Mouse (Mus musculus) stomach, postnatal 0 days (tissue): Measurements from ENCODE around the gene Iars. TPM values are rescaled to one million over a fixed set of nuclear protein-coding genes. Genes with fewer than 3 reads are reported as not detected.

Experiments
- ATAC-seq: fragments of 200-750 bp; cut with Nextera tagmentation; 2 replicates; pipeline ENCODE4 v1.8.0; 2017; ENCODE audit not compliant: low FRiP score, low TSS enrichment
- DNase-seq: peaks from one replicate; pipeline ENCODE4 v3.0.0-alpha.2; 2016; ENCODE audit warnings: low spot score
- H3K27ac ChIP-seq: fragments of 300-500 bp; sonication (generic); replicated peaks from 2 replicates; pipeline ENCODE4 v1.5.1; 2014; ENCODE audit warnings: mild to moderate bottlenecking, control low read depth
- H3K27me3 ChIP-seq: fragments of 300-500 bp; sonication (generic); 2 replicates; pipeline ENCODE4 v1.6.1; 2014; ENCODE audit warnings: low read length; ENCODE audit not compliant: control insufficient read depth, insufficient read depth
- H3K36me3 ChIP-seq: fragments of 300-500 bp; sonication (generic); 2 replicates; pipeline ENCODE4 v1.6.1; 2014; ENCODE audit warnings: low read length, mixed read lengths; ENCODE audit not compliant: control insufficient read depth, insufficient read depth
- H3K4me1 ChIP-seq: fragments of 300-500 bp; sonication (generic); replicated peaks from 2 replicates; pipeline ENCODE4 v1.6.1; 2014; ENCODE audit warnings: antibody characterized with exemption; ENCODE audit not compliant: control insufficient read depth, insufficient read depth
- H3K4me2 ChIP-seq: fragments of 300-500 bp; sonication (generic); replicated peaks from 2 replicates; pipeline ENCODE4 v1.6.1; 2014; ENCODE audit warnings: low read depth, mild to moderate bottlenecking, control low read depth, moderate library complexity
- H3K4me3 ChIP-seq: fragments of 300-500 bp; sonication (generic); 2 replicates; pipeline ENCODE4 v1.5.1; 2014; ENCODE audit warnings: low read depth, low read length, control low read depth
- H3K9ac ChIP-seq: fragments of 300-500 bp; sonication (generic); 2 replicates; pipeline ENCODE4 v1.6.1; 2014; ENCODE audit warnings: mild to moderate bottlenecking, low read length, control low read depth, mixed read lengths
- H3K9me3 ChIP-seq: fragments of 300-500 bp; sonication (generic); 2 replicates; pipeline ENCODE4 v1.6.1; 2016; ENCODE audit warnings: low read length; ENCODE audit not compliant: control insufficient read depth
- CTCF ChIP-seq: IDR thresholded peaks from 2 replicates; pipeline ENCODE4 v1.5.1; 2016; ENCODE audit warnings: antibody characterized with exemption, low read depth, mild to moderate bottlenecking, moderate library complexity
- EP300 ChIP-seq: optimal IDR thresholded peaks from 2 replicates; pipeline ENCODE3; 2016; ENCODE audit warnings: antibody characterized with exemption
- WGBS: fragments of 180-500 bp; shearing (Covaris S2); extraction: QIAGEN DNeasy Blood & Tissue Kit; methylation state at CpG from one replicate; pipeline ENCODE4 v1.1.7; 2014; 5-methylcytosine and 5-hydroxymethylcytosine counted together
- polyA plus RNA-seq: library from polyadenylated mRNA; unstranded; fragments of >200 nt; fragmentation: Nextera tagmentation; extraction: Ambion mirVana; gene quantifications from 2 replicates; pipeline ENCODE4 v1.2.1, GENCODE M21; 2015

Gene Iars
- polyA plus RNA-seq, 1 experiment from 2014 or later, result 24.0 TPM

- Histone ChIP-seq H3K9ac (no peak overlapping the region), H3K4me2 (no peak overlapping the region), H3K27ac (no peak overlapping the region), H3K9me3 (no peaks in the 10 kb centered on the region), H3K27me3 (no peaks in the 10 kb centered on the region), H3K4me3 (no peak overlapping the region), H3K36me3 (no peaks in the 10 kb centered on the region), H3K4me1 (no peaks in the 10 kb centered on the region)
- ATAC-seq (no peak), DNase-seq (no peak)
- WGBS, result 74% methylated on average over 1 of the region's 1 CpGs
- TF ChIP-seq EP300, result no peak
- TF ChIP-seq CTCF, result no peak
Measured at GRCm38 (mm10) chr13:49646019-49646418, 35.9 kb upstream of the Iars start.

GRCm38 (mm10) chr13:49651136-49651535, 30.8 kb upstream of the Iars start:
- Histone ChIP-seq H3K4me3 (no peak overlapping the region), H3K27me3 (no peaks in the 10 kb centered on the region), H3K4me1 (no peaks in the 10 kb centered on the region), H3K9ac (no peak overlapping the region), H3K4me2 (no peak overlapping the region), H3K9me3 (no peaks in the 10 kb centered on the region), H3K36me3 (no peaks in the 10 kb centered on the region), H3K27ac (no peak overlapping the region)
- no peak for TF ChIP-seq EP300
- TF ChIP-seq CTCF, result peak; percentile 57
- DNase-seq, result no peak
- 22% methylated on average over 2 of the region's 2 CpGs for WGBS
- ATAC-seq, result no peak

DNA sequence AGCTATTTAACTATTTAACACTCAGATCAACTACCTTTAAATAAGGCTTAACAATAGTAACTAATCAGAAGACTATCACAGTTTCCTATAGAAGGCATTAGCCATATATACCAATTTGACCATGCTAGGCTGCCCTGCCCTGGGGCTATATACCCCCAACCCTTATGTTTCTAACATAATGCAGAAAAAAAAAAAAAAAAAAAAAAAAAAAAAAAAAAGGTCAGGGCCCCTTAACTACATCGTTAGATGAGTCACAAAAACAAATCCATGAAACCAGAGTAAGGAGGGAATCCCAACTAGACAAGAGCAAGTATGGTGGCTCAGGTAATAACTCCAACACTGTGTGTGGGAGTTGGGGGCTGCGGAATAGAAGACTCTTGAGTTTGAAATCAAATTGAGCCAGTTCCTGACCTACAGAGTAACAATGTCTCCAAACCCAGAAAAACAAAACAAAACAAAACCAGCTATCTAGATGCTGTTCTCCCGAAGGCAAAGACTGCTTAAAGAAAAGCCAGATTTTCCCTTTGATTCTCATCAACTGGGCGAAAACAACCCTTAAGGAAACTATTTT, 30.0 kb upstream of the Iars start:
- DNase-seq (no peak), ATAC-seq (no peak)
- H3K9me3 ChIP-seq, result no peaks in the 10 kb centered on the region
- no peak for TF ChIP-seq EP300
- no peak for TF ChIP-seq CTCF
- no peaks in the 10 kb centered on the region for H3K36me3 ChIP-seq
- H3K4me1 ChIP-seq, result no peaks in the 10 kb centered on the region
- peak overlapping the region; percentile 89 for H3K4me2 ChIP-seq
- H3K9ac ChIP-seq, result peak overlapping the region; percentile 58
- H3K27ac ChIP-seq, result no peak overlapping the region
- H3K27me3 ChIP-seq, result no peaks in the 10 kb centered on the region
- H3K4me3 ChIP-seq, result peak overlapping the region; percentile 54
- 3% methylated on average over 4 of the region's 4 CpGs for WGBS

- ATAC-seq, result peak; percentile 100
- Histone ChIP-seq H3K4me2 (peak within 1 kb of the TSS; percentile 89), H3K9me3 (no peaks in the 10 kb centered on the region), H3K27ac (peak within 1 kb of the TSS; percentile 40), H3K27me3 (no peaks in the 10 kb centered on the region), H3K36me3 (no peaks in the 10 kb centered on the region), H3K4me1 (no peaks in the 10 kb centered on the region), H3K4me3 (peak within 1 kb of the TSS; percentile 54), H3K9ac (peak within 1 kb of the TSS; percentile 59)
- peak; percentile 34 for TF ChIP-seq CTCF
- peak; percentile 73 for TF ChIP-seq EP300
- WGBS, result under 1% methylated on average over 62 of the region's 68 CpGs
- peak; percentile 100 for DNase-seq
Measured at GRCm38 (mm10) chr13:49652481-49653179, 29.3 kb upstream of the Iars start, which contains the start of the genes Cenpp and Nol8. Cenpp (minus strand) TSS chr13:49652785. Nol8 (plus strand) TSS chr13:49653078.

DNA sequence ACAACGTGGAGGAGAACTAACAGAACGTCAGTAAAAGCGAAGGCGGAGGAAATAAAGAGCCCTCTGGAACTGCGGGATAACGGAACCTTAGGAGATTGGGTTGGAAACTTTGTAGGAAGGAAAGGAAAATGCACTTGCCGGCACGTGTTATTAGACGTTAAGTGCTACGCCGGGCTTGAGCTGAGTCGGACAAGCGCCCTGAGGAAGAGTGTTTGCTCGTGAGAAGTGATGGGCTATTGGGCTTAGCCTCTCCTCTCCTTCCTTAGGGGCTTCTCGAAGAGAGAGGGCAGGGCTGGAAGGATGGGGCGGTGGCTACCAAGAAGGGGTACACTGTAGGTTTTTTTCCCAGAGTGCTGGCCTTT, 28.7 kb upstream of the Iars start:
- Histone ChIP-seq H3K4me1 (no peaks in the 10 kb centered on the region), H3K27me3 (no peaks in the 10 kb centered on the region), H3K4me3 (peak overlapping the region; percentile 54), H3K4me2 (peak overlapping the region; percentile 66), H3K9me3 (no peaks in the 10 kb centered on the region), H3K36me3 (no peaks in the 10 kb centered on the region), H3K27ac (no peak overlapping the region; the same call in 1 of the 2 replicates), H3K9ac (peak overlapping the region; percentile 59)
- ATAC-seq (peak; percentile 80), DNase-seq (no peak)
- TF ChIP-seq CTCF, result no peak
- TF ChIP-seq EP300, result no peak
- WGBS, result under 1% methylated on average over 16 of the region's 16 CpGs

GRCm38 (mm10) chr13:49677793-49678192, 4.1 kb upstream of the Iars start:
- DNase-seq (no peak), ATAC-seq (no peak)
- no peak overlapping the region for H3K27ac ChIP-seq
- no peak overlapping the region for H3K9ac ChIP-seq
- no peaks in the 10 kb centered on the region for H3K4me1 ChIP-seq
- no peaks in the 10 kb centered on the region for H3K27me3 ChIP-seq
- TF ChIP-seq EP300, result no peak
- no peak for TF ChIP-seq CTCF
- no peak overlapping the region for H3K4me3 ChIP-seq
- 85% methylated on average over 2 of the region's 2 CpGs for WGBS
- H3K4me2 ChIP-seq, result no peak overlapping the region
- no peaks in the 10 kb centered on the region for H3K9me3 ChIP-seq
- no peaks in the 10 kb centered on the region for H3K36me3 ChIP-seq
